1 mouse cellular context compared by ENCODE assay signal in genomic region chr1:170148536-170148935, GRCm38 (mm10).
A peak's percentile ranks its signal among the peaks of the same experiment; 100 is the strongest.
TF ChIP-seq lines count a peak whose summit lies in the region.

No protein-coding gene starts in this region.

TF ChIP-seq in MEL, 35 proteins besides CTCF, POLR2A, EP300 and RAD21 (continued from another document):
- TF ChIP-seq POLR2AphosphoS2 (IDR thresholded peaks at IDR 0.05; ENCODE audit: low read length) (no peak), TCF12 (IDR thresholded peaks at IDR 0.05; ENCODE audit: low read depth, low read length) (peak; percentile 99), SIN3A (IDR thresholded peaks at IDR 0.05; ENCODE audit: low read length) (peak; percentile 94), UBTF (IDR thresholded peaks at IDR 0.05; ENCODE audit: borderline replicate concordance, insufficient read depth, low read depth, low read length) (no peak)
